Mouse (Mus musculus) mature B cell (primary cell): ENCODE measurements around the gene Plekhg3.

Experiments used
- in situ Hi-C: fragments of 300-500 bp; cut with MboI; formaldehyde crosslinking; loops from 2 replicates; pipeline ENCODE4 v1.14.3; 2019

Plekhg3 gene

GRCm38 (mm10) chr12:76552321-76552720 is 21.6 kb downstream of the Plekhg3 start:
- in situ Hi-C loops = no loop called here

DNA sequence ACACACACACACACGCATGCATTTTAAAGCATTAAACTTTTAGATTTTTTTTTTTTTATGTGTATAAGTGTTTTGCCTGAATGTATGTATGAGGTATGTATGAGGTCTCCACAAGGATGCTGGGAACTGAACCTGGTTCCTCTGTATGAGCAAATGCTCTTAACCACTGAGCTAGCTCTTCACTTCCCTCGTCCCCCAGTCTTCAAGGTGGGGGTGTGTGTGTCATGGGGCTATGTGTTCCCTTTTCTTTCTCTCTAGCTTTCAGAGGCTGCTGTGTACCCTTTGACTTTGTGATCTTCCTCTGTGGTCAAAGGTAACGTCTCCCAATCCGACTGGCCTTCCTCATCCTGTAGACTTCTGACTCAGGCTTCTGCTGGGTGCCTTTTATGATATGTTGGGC is 22.3 kb downstream of the Plekhg3 start:
- in situ Hi-C loops = no loop called here

DNA sequence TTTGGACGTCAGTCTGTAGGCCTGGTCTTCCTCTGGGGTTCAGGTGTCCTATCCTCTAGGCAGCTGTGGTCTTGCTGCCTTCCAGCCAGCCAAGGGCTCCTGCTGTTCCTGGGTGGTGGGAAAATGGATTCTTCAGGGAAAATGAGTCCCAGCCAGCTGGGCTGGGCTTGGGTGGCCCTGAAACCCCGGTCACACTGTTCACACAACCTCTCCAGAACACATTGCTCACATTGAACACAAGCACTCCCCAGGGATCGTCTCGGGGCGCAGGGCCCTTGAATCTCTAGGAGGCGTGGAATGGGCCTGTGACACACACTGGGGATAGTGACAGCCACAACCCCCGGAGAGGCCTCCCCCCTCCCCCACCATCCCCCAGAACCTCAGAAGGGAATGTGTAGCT is 23.2 kb downstream of the Plekhg3 start:
- in situ Hi-C loops = no loop called here

GRCm38 (mm10) chr12:76554392-76554791 is 23.7 kb downstream of the Plekhg3 start:
- in situ Hi-C loops = no loop called here

GRCm38 (mm10) chr12:76554871-76555386 is 24.2 kb downstream of the Plekhg3 start:
- in situ Hi-C loops = loop anchor here (5.0 kb wide), 1 partner anchor 37 kb away; no protein-coding TSS in a partner anchor

GRCm38 (mm10) chr12:76556187-76556586 is 25.5 kb downstream of the Plekhg3 start:
- in situ Hi-C loops = loop anchor here (5.0 kb wide), 1 partner anchor 36 kb away; no protein-coding TSS in a partner anchor

DNA sequence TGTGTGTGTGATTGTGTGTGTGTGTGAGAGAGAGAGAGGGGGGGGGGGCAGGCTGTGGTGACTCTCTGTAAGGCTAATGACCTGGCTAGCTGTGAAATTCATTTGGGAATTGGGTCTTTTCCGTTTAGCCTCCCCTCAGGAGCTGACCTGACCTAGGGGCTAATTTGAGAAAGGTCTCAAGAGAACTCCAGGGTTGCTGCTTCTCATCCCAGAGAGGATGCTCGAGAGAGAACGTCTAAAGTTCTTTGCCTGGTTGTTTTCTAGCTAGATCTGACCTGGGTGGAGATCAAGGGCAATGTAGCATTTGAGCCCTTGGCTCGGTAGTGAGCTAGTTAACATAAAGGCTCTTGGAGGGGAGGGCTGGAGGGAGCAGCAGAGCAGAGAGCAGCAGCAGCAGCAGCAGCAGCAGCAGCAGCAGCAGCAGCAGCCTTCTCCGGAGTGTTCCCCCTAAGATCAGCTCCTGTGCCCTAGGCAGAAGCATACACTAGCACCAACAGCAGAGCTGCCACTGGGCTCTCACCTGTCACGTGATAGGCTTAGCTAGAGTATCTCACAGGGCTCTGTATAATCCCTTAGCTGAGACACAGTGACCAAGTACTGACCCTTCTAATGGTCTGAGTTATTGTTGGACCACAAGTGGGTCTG is 26.2 kb downstream of the Plekhg3 start:
- in situ Hi-C loops = loop anchor here (5.0 kb wide), 1 partner anchor 35 kb away; no protein-coding TSS in a partner anchor

DNA sequence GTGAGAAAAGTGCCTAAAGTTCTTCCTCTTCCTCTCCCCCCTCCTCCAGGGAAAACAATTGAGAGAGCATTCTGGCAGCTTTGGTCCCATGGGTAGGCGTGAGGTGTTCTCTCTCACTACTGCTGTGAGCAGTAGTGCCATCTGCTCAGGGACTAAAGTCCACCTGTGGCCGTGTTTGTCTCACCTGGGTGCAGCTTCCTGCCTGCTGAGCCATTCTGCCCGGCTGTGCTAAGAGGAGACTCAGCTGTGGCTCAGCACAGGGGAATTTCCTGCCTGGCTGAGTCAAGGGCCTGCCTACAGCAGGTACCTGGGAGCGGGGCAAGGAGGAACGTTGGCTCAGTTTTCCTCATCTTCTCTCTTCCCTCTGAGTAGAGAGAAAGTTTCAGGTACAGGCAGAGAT is 27.5 kb downstream of the Plekhg3 start:
- in situ Hi-C loops = loop anchor here (5.0 kb wide), 1 partner anchor 34 kb away; no protein-coding TSS in a partner anchor

GRCm38 (mm10) chr12:76562196-76562595 is 31.5 kb downstream of the Plekhg3 start:
- in situ Hi-C loops = no loop called here

DNA sequence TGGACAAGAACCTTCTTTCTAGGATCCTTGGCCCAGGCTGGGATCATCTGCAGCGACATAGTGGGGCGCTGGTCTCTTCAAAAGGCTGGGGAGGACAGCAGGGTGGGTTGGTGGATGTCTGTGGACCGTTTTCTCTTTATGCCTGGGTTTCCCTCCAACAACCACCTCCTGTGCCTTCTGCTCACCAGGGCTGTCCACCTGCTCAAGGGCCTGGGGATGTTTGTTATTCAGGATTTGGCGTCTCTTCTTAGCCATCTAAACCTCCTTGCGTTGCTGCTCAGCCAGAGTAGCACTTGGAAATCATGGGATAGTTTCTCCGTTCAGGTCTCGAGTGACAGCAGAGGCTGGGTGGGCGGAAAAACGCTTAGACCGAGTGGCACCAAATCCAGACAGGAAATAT is 35.6 kb downstream of the Plekhg3 start:
- in situ Hi-C loops = no loop called here

DNA sequence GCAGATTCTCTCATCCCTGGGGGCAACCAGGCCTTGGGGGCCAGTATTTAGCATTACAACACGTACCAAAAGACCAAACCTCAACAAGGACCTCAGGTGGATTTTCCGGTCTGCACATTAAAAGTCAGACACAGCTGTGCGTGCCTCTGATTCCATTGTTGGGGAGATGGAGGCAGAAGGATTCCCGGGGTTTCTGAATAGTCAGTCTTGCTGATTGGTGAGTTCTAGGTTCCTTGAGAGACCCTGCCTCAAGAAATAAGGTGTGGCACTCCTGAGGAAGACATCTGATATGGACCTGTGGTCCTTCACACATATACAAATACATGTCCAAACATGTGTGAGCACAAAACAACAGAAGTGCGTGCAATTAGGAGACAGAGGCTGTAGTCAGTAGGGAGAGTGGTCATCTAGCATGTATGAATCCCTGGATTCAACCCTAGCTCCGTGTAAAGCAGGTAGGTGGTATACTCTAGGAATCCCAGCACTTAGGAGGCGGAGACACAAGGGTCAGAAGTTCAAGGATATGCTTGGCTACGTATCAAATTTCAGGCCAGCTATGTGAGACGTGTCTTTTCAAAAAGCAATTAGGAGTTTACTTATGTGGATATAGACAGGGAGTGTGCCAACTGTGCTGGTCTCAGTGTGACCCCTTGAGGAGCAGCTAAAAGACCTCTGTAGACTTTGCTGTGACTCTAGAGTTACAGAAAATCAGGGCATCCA is 39.7 kb downstream of the Plekhg3 start:
- in situ Hi-C loops = no loop called here

DNA sequence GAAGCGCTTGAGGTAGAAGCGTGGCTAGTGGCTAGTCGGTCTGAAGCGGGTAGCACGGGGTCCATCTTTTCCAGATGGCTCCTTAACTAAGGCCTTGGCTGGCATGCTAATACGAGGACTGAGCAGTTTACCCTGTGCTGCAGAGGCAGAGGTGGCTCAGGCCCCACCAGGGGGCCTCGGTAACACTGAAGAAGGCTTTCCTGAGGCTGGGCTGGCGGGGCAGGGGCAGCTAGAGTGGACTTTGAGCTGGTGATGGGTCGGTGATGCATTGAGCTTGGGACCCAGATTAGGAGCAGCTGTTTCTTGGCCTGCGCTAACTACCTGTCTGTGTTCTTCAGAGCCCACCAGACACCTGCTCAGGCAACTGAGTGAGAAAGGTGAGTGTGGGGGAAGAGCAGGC is 40.6 kb downstream of the Plekhg3 start:
- in situ Hi-C loops = no loop called here

DNA sequence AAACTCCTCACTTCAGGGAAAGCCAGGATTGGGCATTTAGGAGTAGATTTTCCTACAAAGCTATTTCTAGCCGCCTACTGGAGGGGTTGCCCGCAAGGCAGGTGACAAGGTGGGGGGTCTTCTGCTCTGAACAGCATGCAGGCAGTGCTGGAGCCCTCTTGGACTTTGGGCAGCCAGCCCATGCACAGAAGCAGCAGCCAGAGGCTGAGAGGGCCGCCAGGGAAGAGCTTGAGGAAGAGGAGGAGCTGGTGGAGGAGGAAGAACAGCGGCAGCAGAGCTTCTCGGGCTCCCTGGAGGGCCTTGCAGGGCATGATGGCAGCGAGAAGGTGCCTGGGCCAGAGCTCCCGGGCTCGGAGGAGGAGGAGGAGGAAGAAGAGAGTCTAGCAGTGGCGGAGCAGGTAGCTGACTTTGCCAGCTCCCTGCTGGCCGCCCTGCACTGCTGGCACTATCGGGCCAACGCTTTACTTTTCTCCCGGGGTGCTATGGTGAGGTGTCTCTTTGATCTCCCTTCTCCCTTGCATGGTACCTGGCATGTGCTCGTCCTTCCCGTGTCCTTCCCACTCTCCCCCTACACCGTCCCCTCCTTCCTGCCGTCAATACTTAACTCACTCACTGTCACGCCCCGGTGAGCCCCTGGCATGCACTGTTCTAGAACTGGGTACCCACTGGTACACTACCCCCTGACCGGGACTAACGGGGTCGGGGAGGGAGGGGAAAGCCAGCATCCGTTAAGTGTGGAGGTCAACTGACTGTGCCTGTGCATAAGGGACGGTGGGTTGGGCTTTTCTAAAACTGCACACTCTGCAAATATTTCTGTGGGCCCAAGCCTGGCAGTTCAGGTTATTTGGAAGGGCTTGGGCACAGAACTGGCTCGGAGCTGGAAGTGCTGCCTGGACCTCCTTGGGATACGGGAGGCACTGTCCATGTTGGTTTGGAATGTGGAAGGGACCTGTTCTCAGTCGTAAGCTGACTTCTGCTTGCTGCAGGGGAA is 41.9 kb downstream of the Plekhg3 start:
- in situ Hi-C loops = no loop called here

- in situ Hi-C loops = no loop called here
These were observed 42.7 kb downstream of the Plekhg3 start for GRCm38 (mm10) chr12:76573381-76573780.

- in situ Hi-C loops = no loop called here
These were observed 44.1 kb downstream of the Plekhg3 start for GRCm38 (mm10) chr12:76574815-76575214.

GRCm38 (mm10) chr12:76576061-76576460 is 45.4 kb downstream of the Plekhg3 start:
- in situ Hi-C loops = no loop called here

- in situ Hi-C loops = no loop called here
These were observed 46.1 kb downstream of the Plekhg3 start for GRCm38 (mm10) chr12:76576806-76577205.

- in situ Hi-C loops = no loop called here
These were observed 47.2 kb downstream of the Plekhg3 start for GRCm38 (mm10) chr12:76577858-76578257.

GRCm38 (mm10) chr12:76578465-76578864 is 47.8 kb downstream of the Plekhg3 start:
- in situ Hi-C loops = no loop called here

GRCm38 (mm10) chr12:76579806-76580205 is 49.1 kb downstream of the Plekhg3 start:
- in situ Hi-C loops = no loop called here

GRCm38 (mm10) chr12:76582139-76582538 is 51.4 kb downstream of the Plekhg3 start:
- in situ Hi-C loops = no loop called here

DNA sequence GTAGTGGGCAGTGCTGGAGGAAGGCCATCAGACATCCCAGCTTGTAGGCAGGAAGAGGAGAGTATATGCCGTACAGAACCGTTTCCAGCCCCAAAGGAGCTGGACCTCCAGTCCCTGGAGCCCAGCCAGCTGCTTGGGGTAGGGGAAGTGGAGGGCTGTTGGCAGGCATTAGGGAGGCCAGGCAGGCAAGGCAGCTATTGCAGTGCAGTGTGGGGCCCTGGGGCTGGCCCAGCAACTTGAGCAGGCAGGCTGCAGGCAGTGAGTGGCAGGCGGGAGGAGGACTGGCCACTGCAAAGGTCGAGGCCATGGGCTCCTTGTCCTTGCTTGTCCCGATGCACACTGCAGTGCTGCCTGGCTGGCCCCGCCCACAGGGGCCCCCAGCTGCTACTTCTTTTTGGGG is 52.1 kb downstream of the Plekhg3 start:
- in situ Hi-C loops = no loop called here
